Mouse (Mus musculus): Measurements from ENCODE around the gene Palld.

- TF ChIP-seq POLR2A (IDR thresholded peaks at IDR 0.05; ENCODE audit: low read depth, low read length): no peak
- no peak for TF ChIP-seq CTCF (conservative IDR thresholded peaks at IDR 0.05 in 1 of 2, IDR thresholded peaks at IDR 0.05 in 1 of 2; ENCODE audit: low read depth in 2 of 2, low read length in 2 of 2)
- no peak for TF ChIP-seq EP300 (IDR thresholded peaks at IDR 0.05; ENCODE audit: low read length)
- no peak for TF ChIP-seq SIN3A (IDR thresholded peaks at IDR 0.05; ENCODE audit: low read length)
- no peak for TF ChIP-seq MAZ (IDR thresholded peaks at IDR 0.05; ENCODE audit: low read depth, low read length)
- TF ChIP-seq BHLHE40 (IDR thresholded peaks at IDR 0.05; ENCODE audit: low read depth, low read length): no peak
Observed at GRCm38 (mm10) chr8:61604871-61605270, 297.6 kb downstream of the Palld start.
